Mouse (Mus musculus): ENCODE results near the gene Cacna1i. TPM values are rescaled to one million over a fixed set of nuclear protein-coding genes. Genes with fewer than 3 reads are reported as not detected.

Gene Cacna1i
- polyA plus RNA-seq, 1 experiment from 2014 or later = not detected

GRCm38 (mm10) chr15:80277625-80278024 is 9.4 kb upstream of the Cacna1i start:
- Histone ChIP-seq H3K9me3 (ENCODE audit: control insufficient read depth, low read length) (no peaks in the 10 kb centered on the region), H3K4me3 (ENCODE audit: control insufficient read depth in 1 of 2, insufficient read depth in 1 of 2, low read depth in 1 of 2, low read length in 2 of 2) (no peak overlapping the region), H3K36me3 (ENCODE audit: control insufficient read depth, insufficient read depth, low read length) (no peaks in the 10 kb centered on the region), H3K4me1 (ENCODE audit: control insufficient read depth in 2 of 2, insufficient read depth in 2 of 2, low read length in 2 of 2) (no peaks in the 10 kb centered on the region), H3K27me3 (ENCODE audit: control insufficient read depth, insufficient read depth, low read length) (peaks cover 29% of the 10 kb centered on the region), H3K9ac (ENCODE audit: low read length) (no peak overlapping the region), H3K4me2 (ENCODE audit: low read length) (no peak overlapping the region), H3K27ac (replicated peaks in 1 of 2; ENCODE audit: control insufficient read depth in 1 of 2, insufficient read depth in 1 of 2, low read depth in 2 of 2, low read length in 2 of 2) (no peak overlapping the region)
- 1% methylated on average over 6 of the region's 6 CpGs for WGBS
- no peak for ATAC-seq (ENCODE audit: insufficient number of reproducible peaks, insufficient read depth, low FRiP score, low read depth)

DNA sequence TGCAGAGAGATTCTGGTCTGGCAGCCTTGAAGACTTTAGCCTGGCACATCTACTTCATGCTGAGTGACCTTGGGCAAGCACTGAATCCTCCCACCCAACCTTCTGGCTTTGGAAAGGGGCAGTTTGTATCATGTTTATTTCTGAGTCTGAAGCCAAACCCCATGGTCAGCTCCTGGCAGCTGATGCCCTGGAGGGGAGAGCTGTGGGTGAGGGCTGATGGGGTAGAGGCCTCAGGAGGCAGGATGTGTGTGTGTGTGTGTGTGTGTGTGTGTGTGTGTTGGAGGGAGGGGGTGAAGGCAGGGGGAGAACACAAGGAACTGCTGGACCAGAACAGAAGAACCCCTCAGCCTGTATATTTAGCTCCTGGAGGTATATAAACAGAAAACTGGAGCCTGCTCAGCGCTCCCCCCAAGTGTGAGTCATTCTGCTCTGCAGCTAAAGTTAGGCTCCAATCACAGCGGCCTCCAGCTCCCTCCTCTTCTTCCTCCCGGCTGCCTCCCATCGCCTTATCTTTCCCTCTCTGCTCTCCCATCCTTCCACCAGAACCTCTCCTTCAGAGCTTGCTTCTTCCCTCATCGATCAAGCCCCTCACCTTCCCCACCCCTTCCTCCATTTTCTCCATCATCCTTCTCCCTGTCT is 8.8 kb upstream of the Cacna1i start:
- no peak overlapping the region for H3K27ac ChIP-seq (replicated peaks in 1 of 2; ENCODE audit: control insufficient read depth in 1 of 2, insufficient read depth in 1 of 2, low read depth in 2 of 2, low read length in 2 of 2)
- no peak for ATAC-seq (ENCODE audit: insufficient number of reproducible peaks, insufficient read depth, low FRiP score, low read depth)
- 37% methylated on average over 4 of the region's 5 CpGs for WGBS
- H3K4me2 ChIP-seq (ENCODE audit: low read length) = no peak overlapping the region
- H3K9ac ChIP-seq (ENCODE audit: low read length) = no peak overlapping the region
- no peak overlapping the region for H3K4me3 ChIP-seq (ENCODE audit: control insufficient read depth in 1 of 2, insufficient read depth in 1 of 2, low read depth in 1 of 2, low read length in 2 of 2)
- peaks cover 35% of the 10 kb centered on the region for H3K27me3 ChIP-seq (ENCODE audit: control insufficient read depth, insufficient read depth, low read length)
- no peaks in the 10 kb centered on the region for H3K36me3 ChIP-seq (ENCODE audit: control insufficient read depth, insufficient read depth, low read length)
- H3K9me3 ChIP-seq (ENCODE audit: control insufficient read depth, low read length) = no peaks in the 10 kb centered on the region
- H3K4me1 ChIP-seq (ENCODE audit: control insufficient read depth in 2 of 2, insufficient read depth in 2 of 2, low read length in 2 of 2) = no peaks in the 10 kb centered on the region

DNA sequence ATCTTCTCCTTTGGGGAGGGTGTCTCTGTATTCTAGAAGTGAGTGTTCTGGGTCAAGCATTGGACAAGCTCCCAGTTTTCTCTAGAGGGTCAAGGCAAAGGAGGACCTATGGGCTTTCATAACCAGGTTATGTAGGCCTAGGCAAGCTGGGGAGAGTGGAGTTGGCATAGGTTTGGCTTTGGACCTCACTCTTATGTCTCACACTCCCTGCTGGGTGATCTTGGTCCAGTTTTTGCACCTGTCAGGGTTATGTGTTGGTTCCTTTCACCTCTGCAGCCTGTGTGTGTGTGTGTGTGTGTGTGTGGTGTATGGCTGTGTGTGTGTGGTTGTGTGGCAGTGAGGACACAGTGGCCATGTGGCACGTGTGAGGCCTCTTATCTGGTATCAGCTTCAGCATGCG is 8.0 kb upstream of the Cacna1i start:
- peaks cover 43% of the 10 kb centered on the region for H3K27me3 ChIP-seq (ENCODE audit: control insufficient read depth, insufficient read depth, low read length)
- 78% methylated on average over 2 of the region's 2 CpGs for WGBS

DNA sequence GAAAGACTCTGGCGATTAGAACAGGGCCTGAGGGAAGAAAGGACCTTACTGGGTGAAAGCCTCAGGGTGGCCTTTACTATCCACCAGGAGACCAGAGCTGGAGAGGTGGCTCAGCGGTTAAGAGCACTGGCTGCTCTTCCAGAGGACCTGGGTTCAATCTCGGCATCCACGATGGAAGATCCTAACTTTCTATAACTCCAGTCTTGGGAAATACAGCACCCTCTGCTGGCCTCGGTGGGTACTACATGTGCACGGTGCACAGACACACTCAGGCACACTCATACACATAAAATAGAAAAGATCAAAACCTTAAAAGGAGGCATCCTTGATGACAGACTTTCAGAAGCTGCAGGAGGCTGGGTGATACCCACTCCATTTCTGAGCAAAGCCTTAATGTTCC is 6.4 kb upstream of the Cacna1i start:
- no peak for ATAC-seq (ENCODE audit: insufficient number of reproducible peaks, insufficient read depth, low FRiP score, low read depth)
- Histone ChIP-seq H3K27me3 (ENCODE audit: control insufficient read depth, insufficient read depth, low read length) (peaks cover 59% of the 10 kb centered on the region), H3K27ac (replicated peaks in 1 of 2; ENCODE audit: control insufficient read depth in 1 of 2, insufficient read depth in 1 of 2, low read depth in 2 of 2, low read length in 2 of 2) (no peak overlapping the region), H3K9me3 (ENCODE audit: control insufficient read depth, low read length) (no peaks in the 10 kb centered on the region), H3K4me2 (ENCODE audit: low read length) (no peak overlapping the region), H3K4me1 (ENCODE audit: control insufficient read depth in 2 of 2, insufficient read depth in 2 of 2, low read length in 2 of 2) (no peaks in the 10 kb centered on the region), H3K4me3 (ENCODE audit: control insufficient read depth in 1 of 2, insufficient read depth in 1 of 2, low read depth in 1 of 2, low read length in 2 of 2) (no peak overlapping the region), H3K36me3 (ENCODE audit: control insufficient read depth, insufficient read depth, low read length) (no peaks in the 10 kb centered on the region), H3K9ac (ENCODE audit: low read length) (no peak overlapping the region)
- WGBS = 27% methylated on average over 6 of the region's 6 CpGs

More for the DNA sequence above, 8.0 kb upstream of the Cacna1i start:
- Histone ChIP-seq H3K9ac (ENCODE audit: low read length) (no peak overlapping the region), H3K4me1 (ENCODE audit: control insufficient read depth in 2 of 2, insufficient read depth in 2 of 2, low read length in 2 of 2) (no peaks in the 10 kb centered on the region), H3K9me3 (ENCODE audit: control insufficient read depth, low read length) (no peaks in the 10 kb centered on the region), H3K36me3 (ENCODE audit: control insufficient read depth, insufficient read depth, low read length) (no peaks in the 10 kb centered on the region), H3K27ac (replicated peaks in 1 of 2; ENCODE audit: control insufficient read depth in 1 of 2, insufficient read depth in 1 of 2, low read depth in 2 of 2, low read length in 2 of 2) (no peak overlapping the region), H3K4me2 (ENCODE audit: low read length) (no peak overlapping the region), H3K4me3 (ENCODE audit: control insufficient read depth in 1 of 2, insufficient read depth in 1 of 2, low read depth in 1 of 2, low read length in 2 of 2) (no peak overlapping the region)
- no peak for ATAC-seq (ENCODE audit: insufficient number of reproducible peaks, insufficient read depth, low FRiP score, low read depth)

DNA sequence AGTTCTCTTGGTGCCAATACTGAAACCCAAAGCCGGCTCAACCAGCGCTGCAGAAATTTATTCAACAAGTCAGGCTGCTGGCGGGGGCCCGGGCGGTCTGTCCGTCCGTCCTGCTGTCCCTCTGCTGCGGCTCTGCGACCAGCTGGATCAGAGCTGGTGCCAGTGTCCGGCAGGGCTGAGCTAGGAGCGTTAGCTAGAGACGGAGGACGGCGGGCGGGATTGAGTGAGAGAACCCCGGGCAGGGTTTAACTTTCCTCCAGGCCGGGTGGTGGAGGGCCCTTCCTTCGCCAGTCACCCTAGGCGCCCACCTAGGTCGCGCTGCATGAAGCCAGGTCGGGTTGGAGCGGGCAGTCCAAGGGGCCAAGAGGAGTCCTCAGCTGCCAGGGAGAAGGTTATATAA is 998 bp downstream of the Cacna1i start:
- peaks cover 98% of the 10 kb centered on the region for H3K27me3 ChIP-seq (ENCODE audit: control insufficient read depth, insufficient read depth, low read length)
- ATAC-seq (ENCODE audit: insufficient number of reproducible peaks, insufficient read depth, low FRiP score, low read depth) = no peak
- 3% methylated on average over 23 of the region's 23 CpGs for WGBS
- H3K9me3 ChIP-seq (ENCODE audit: control insufficient read depth, low read length) = no peaks in the 10 kb centered on the region
- H3K4me1 ChIP-seq (ENCODE audit: control insufficient read depth in 2 of 2, insufficient read depth in 2 of 2, low read length in 2 of 2) = peaks cover 2 to 9% of the 10 kb centered on the region in 2 experiments; a peak in 3 of 4 replicates
- H3K4me2 ChIP-seq (ENCODE audit: low read length) = peak overlapping the region; percentile 83
- peak overlapping the region in 1 of 2 experiments; percentile 43; a peak in 2 of 4 replicates for H3K4me3 ChIP-seq (ENCODE audit: control insufficient read depth in 1 of 2, insufficient read depth in 1 of 2, low read depth in 1 of 2, low read length in 2 of 2)
- no peak overlapping the region for H3K27ac ChIP-seq (replicated peaks in 1 of 2; ENCODE audit: control insufficient read depth in 1 of 2, insufficient read depth in 1 of 2, low read depth in 2 of 2, low read length in 2 of 2)
- no peaks in the 10 kb centered on the region for H3K36me3 ChIP-seq (ENCODE audit: control insufficient read depth, insufficient read depth, low read length)
- H3K9ac ChIP-seq (ENCODE audit: low read length) = no peak overlapping the region

GRCm38 (mm10) chr15:80289436-80289835 is 2.4 kb downstream of the Cacna1i start:
- 3% methylated on average over 10 of the region's 10 CpGs for WGBS

GRCm38 (mm10) chr15:80297146-80297545 is 10.1 kb downstream of the Cacna1i start:
- H3K4me3 ChIP-seq (ENCODE audit: control insufficient read depth in 1 of 2, insufficient read depth in 1 of 2, low read depth in 1 of 2, low read length in 2 of 2) = no peak overlapping the region
- H3K27me3 ChIP-seq (ENCODE audit: control insufficient read depth, insufficient read depth, low read length) = peaks cover 15% of the 10 kb centered on the region
- no peaks in the 10 kb centered on the region for H3K36me3 ChIP-seq (ENCODE audit: control insufficient read depth, insufficient read depth, low read length)
- no peak for ATAC-seq (ENCODE audit: insufficient number of reproducible peaks, insufficient read depth, low FRiP score, low read depth)
- no peak overlapping the region for H3K9ac ChIP-seq (ENCODE audit: low read length)
- H3K27ac ChIP-seq (replicated peaks in 1 of 2; ENCODE audit: control insufficient read depth in 1 of 2, insufficient read depth in 1 of 2, low read depth in 2 of 2, low read length in 2 of 2) = no peak overlapping the region
- 97% methylated on average over 1 of the region's 1 CpGs for WGBS
- H3K4me1 ChIP-seq (ENCODE audit: control insufficient read depth in 2 of 2, insufficient read depth in 2 of 2, low read length in 2 of 2) = no peaks in the 10 kb centered on the region
- no peak overlapping the region for H3K4me2 ChIP-seq (ENCODE audit: low read length)
- H3K9me3 ChIP-seq (ENCODE audit: control insufficient read depth, low read length) = no peaks in the 10 kb centered on the region

More at GRCm38 (mm10) chr15:80289436-80289835, 2.4 kb downstream of the Cacna1i start:
- peaks cover 2 to 9% of the 10 kb centered on the region in 2 experiments; a peak in 3 of 4 replicates for H3K4me1 ChIP-seq (ENCODE audit: control insufficient read depth in 2 of 2, insufficient read depth in 2 of 2, low read length in 2 of 2)
- H3K27me3 ChIP-seq (ENCODE audit: control insufficient read depth, insufficient read depth, low read length) = peaks cover 86% of the 10 kb centered on the region
- no peak for ATAC-seq (ENCODE audit: insufficient number of reproducible peaks, insufficient read depth, low FRiP score, low read depth)
- no peak overlapping the region for H3K27ac ChIP-seq (replicated peaks in 1 of 2; ENCODE audit: control insufficient read depth in 1 of 2, insufficient read depth in 1 of 2, low read depth in 2 of 2, low read length in 2 of 2)
- no peaks in the 10 kb centered on the region for H3K9me3 ChIP-seq (ENCODE audit: control insufficient read depth, low read length)
- no peaks in the 10 kb centered on the region for H3K36me3 ChIP-seq (ENCODE audit: control insufficient read depth, insufficient read depth, low read length)
- H3K9ac ChIP-seq (ENCODE audit: low read length) = no peak overlapping the region
- H3K4me2 ChIP-seq (ENCODE audit: low read length) = no peak overlapping the region
- no peak overlapping the region for H3K4me3 ChIP-seq (ENCODE audit: control insufficient read depth in 1 of 2, insufficient read depth in 1 of 2, low read depth in 1 of 2, low read length in 2 of 2)

- no peaks in the 10 kb centered on the region for H3K9me3 ChIP-seq (ENCODE audit: control insufficient read depth, low read length)
- no peak overlapping the region for H3K9ac ChIP-seq (ENCODE audit: low read length)
- H3K4me1 ChIP-seq (ENCODE audit: control insufficient read depth in 2 of 2, insufficient read depth in 2 of 2, low read length in 2 of 2) = no peaks in the 10 kb centered on the region
- H3K36me3 ChIP-seq (ENCODE audit: control insufficient read depth, insufficient read depth, low read length) = no peaks in the 10 kb centered on the region
- H3K27ac ChIP-seq (replicated peaks in 1 of 2; ENCODE audit: control insufficient read depth in 1 of 2, insufficient read depth in 1 of 2, low read depth in 2 of 2, low read length in 2 of 2) = no peak overlapping the region
- 62% methylated on average over 14 of the region's 14 CpGs for WGBS
- H3K4me2 ChIP-seq (ENCODE audit: low read length) = no peak overlapping the region
- no peak overlapping the region for H3K4me3 ChIP-seq (ENCODE audit: control insufficient read depth in 1 of 2, insufficient read depth in 1 of 2, low read depth in 1 of 2, low read length in 2 of 2)
- 0 out of 2 replicates have a peak, but pooled peaks cover 11% of the 10 kb centered on the region for H3K27me3 ChIP-seq (ENCODE audit: control insufficient read depth, insufficient read depth, low read length)
- ATAC-seq (ENCODE audit: insufficient number of reproducible peaks, insufficient read depth, low FRiP score, low read depth) = no peak
These were observed 16.7 kb downstream of the Cacna1i start for GRCm38 (mm10) chr15:80303779-80304178.

Measured in heart, embryonic 14.5 days (tissue).